Mouse (Mus musculus): ENCODE measurements around the gene Tubb1.

GRCm38 (mm10) chr2:174445018-174445417 is 5.5 kb upstream of the Tubb1 start:
- TF ChIP-seq POLR2A (IDR thresholded peaks at IDR 0.05; ENCODE audit: extremely low read depth, insufficient read depth, low read length) (no peak), CTCF (IDR thresholded peaks at IDR 0.05; ENCODE audit: extremely low read depth, insufficient read depth, low read length) (no peak)

All from cortical plate, adult 2 months (tissue).